Mouse (Mus musculus): ENCODE measurements around the gene Cytl1. TPM values are rescaled to one million over a fixed set of nuclear protein-coding genes. Genes with fewer than 3 reads are reported as not detected.

The Cytl1 gene
- polyA plus RNA-seq, 1 experiment from 2014 or later = 0.50 TPM

Other genes with a start within 250 kb of the Cytl1 start
- gene Stk32b, start 18.3 kb upstream of the Cytl1 start, polyA plus RNA-seq (2015; fragmentation: Nextera tagmentation; extraction: Ambion mirVana) = 0.48 and 0.56 TPM in 2 replicates
- 2.0 and 2.5 TPM in 2 replicates for gene Msx1, start 89.1 kb downstream of the Cytl1 start, polyA plus RNA-seq (2015; fragmentation: Nextera tagmentation; extraction: Ambion mirVana)